Mouse (Mus musculus) MEL-GATA-1-ER (cell line): ENCODE results near the gene Kcnk2.

ENCODE experiments used
- DNase-seq: peaks from one replicate; pipeline ENCODE4 v3.0.0-alpha.2; 2012; ENCODE audit warnings: low read depth; ENCODE audit errors: extremely low read depth

The Kcnk2 gene

DNA sequence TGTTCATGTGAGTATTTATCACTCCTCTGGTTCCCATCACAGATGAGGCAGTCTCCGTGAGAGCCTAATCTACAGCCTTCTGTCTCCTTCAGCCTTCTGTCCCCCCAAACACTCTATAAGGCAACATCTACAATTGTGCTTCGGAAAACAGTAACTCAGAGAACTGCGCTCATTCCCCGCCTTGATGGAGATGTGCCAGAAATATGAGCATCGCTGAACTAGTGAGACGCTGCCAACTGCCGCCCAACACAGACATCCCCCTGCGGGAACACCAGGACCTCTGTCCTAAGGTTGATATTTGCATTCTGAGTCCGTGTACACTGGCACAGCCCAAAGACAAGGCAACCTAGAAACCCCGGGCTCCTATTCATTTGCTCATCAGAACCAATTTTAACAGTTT, 183.0 kb downstream of the Kcnk2 start:
- no peak for DNase-seq

DNA sequence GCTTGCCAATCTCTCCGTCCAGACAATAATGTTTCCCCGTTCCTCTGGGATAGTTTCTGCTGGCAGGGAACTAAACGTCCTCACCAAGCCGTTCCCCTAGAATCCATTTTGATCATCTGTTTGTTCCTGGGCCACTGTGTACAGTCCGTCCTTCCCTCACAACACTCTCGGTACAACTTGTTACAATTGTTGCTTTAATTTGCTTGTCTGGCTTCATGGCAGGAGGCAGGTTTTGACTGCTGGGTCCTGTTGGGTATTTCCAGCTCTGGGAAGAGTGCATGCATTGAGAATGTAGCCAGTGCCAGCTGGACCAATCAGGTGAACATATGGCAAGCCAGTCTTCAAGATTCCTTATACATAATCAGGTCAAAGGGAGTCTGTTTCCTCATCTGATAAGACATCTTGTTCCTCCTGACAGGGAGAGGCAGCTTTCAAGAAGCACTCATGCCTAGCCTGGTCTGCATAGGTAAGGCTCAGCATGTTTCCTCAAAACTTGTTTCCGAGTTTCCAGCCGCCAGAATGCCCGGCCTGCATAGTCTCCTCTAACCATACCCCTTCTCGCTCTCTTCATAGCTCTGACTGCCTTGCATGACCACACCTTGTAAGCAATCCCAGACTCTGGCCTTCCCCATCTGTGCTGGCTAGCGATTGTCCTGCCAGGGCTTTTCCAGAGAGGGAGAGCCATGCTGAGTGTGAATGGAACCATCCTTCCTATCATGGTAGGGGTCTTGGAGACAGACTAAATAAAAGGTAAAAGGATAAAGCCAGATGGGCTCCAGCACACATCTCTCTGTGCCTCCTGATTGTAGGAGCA, 184.1 kb downstream of the Kcnk2 start:
- no peak for DNase-seq

DNA sequence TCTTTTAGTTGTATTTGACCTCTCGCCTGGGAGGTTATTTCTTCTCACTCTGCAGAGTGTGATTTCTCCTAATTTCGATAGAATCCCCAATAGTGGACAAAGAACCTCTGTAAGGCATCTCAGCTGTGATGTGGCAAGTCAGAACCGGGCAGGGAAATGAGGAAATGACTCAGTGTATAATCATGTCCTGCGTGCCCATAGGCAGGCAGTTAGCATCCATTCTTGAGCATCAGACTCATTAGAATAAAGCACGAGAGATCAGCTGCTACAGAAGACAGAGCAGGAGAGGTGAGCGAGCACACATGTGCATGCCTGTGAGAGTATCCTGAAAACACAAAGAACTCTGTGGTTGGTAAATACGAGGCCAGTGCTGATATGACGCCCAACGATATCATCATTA, 186.9 kb downstream of the Kcnk2 start:
- DNase-seq = no peak

DNA sequence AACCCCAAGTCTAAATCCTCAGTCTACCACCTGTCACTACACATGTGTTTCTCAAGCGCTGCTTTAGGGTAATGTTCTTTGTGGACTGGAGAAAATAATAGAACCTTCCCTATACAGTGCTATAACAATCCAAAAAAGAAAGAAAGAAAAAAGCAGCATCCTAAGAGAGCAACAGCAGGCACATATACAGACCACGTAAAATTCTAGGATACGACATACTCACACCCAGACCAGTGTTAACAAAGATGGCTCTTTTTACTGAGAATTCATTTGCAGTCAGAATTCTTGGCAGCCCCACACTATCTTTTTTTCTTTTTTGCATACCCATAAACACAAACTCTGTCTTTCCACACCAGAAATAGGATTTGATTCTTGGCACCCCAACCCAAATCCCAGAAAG, 187.6 kb downstream of the Kcnk2 start:
- no peak for DNase-seq

DNA sequence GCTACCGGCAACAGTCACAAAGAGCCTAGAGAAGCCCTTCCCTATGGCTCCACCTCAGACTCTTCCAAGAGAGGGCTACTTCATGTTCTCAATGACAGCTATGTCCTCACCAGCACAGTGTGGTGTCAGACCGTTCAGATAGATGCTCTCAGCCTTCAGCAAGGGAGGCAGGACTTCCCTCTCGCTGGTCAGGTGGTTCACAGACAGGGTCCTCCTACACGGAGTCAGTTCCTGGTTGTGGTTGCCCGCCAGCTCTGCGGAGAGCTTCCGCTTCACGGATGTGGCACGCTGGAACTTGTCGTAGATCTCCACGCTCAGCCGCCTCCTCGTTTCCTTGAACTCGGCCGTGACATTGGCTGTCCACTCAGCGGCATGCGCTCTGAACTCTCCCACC, 192.4 kb downstream of the Kcnk2 start:
- no peak for DNase-seq

DNA sequence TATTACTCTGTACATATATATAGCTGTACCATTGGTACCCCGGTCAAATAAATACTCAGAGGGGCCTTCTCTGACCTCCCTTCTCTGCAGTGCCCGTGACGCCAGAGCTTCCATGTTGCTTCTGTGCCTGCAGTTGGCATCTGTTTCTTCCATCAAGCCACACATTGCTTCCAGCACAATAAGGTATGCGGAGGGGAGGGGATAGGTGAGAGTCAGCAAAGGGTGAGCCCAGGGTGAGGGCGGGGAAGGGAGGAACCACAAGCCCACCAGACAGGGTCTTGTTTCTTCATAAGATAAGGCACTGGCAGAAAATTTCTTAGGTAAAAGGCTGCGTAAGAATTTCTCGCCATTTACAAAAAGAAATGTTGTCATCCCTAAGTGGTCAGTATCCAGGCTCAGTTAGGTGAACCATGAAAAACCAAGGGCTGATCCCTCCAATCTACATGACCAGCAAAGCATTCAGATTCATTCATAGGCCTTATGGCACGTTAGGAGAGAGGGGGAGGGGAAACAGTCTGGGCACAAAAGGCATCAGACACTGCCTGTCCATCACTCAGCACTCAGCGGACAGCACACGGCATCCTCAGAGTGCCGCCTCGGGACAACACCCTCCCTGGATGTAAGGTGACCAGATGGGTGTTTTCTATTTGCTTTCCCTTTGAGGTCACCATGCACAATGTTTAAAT, 192.9 kb downstream of the Kcnk2 start:
- DNase-seq = no peak

DNA sequence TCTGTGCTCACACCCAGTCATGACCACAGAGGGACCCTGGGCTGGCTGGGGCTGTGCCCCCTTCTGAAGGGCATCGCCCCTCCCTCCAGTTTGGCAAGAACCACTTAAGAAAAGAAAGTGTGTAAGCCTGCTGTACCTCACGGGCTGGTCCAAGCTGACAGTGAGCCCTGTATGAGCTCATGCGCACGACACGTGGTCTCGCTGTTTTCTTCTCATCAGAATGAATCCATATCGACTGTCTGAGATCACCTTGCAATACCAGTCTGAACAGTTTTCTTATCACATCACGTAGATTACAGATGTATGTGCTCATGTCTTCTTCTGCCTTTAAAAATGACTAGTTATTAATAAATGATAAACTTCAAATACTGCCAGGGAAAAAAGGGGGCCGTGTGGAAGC, 193.5 kb downstream of the Kcnk2 start:
- DNase-seq = no peak

DNA sequence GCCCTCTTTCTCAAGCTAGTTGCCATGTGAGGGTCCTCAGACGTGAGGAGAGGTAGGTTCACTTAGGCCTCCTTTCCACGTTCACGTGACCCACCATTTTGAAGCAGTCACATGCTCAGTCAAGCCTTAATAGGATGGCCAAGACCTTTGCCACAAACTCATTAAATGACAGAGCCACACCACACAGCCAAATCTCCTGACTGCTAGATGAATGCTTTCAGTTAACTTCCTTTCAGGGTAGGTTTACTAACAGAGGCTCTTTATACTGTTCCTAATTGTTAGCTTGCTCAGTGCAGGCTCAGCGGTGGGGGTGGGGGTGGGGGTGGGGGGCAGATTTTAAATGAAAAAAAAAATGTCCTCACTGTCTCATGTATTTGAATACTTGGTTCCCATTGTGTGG, 206.3 kb downstream of the Kcnk2 start:
- DNase-seq = no peak

DNA sequence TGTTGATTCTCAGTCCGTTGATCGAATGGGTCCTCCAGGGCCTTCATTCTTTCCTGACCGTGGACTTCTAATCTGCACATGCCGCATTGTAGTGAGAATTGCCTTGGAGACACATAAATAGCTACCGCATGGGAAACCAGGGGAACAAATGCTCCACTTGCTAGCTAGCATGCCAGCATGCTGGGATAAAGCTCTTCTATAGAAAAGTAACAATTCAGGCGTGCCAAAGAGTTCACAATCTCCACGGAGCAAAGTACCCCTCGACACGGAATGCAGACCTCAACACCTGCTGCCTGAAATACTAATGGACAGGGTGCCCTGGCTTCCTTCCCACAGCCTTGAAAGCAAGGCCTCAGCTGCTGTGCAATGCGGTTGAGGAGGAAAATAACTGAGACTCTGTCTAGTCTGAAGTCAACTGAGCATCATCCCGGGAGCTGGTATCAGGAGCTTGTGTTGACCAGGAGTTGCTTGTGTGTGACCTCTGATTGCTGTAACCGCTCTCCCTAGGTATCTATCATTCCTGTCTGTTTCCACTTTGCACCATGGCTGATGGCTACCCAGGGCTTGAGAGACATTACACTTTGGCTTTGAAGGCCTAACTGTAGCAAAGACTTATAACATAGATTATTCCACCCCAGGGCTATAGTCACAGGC, 214.2 kb downstream of the Kcnk2 start:
- no peak for DNase-seq

DNA sequence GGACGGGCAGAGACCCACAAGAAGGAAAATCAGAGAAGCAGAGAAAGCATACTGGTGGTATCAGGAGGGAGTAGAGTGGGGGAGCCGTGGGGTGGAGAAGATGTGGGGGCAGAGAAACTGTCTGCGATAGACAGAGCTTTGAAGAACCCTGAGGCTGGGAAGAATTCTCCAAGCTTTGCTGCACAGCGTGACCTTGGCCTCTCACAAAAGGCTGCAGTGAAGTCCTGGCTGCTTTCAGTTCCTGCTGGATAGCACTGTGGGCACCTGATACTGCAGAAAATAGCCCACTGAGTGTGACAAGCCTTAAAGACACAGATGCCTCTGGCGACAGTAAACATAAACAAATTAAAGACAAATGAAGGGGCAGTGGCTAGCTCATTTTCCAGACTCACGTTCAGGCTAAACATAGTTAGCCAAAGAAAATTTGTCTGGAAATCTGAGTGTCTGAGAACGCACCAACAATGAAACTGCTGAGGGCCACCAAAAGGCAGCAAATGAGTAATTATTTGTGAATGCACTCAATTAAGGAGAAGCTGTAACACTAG, 216.8 kb downstream of the Kcnk2 start:
- no peak for DNase-seq

DNA sequence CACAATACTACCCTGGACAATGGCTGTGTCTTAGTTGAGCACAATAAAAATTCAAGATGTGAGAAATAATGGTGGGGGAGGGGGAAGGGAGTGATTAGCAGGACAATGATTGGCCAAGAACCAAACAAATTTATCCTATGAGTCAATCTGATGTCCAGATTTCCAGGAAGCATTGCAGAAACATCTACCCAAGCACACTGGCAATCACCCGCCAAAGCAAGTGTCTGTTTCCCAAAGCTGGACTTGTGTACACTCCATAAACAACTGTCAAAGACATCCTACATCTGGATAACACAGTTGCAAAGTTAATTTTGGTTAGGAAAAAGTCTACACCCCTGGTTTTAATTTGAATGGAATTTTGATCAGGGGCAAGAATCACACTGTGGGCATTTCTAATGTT, 224.3 kb downstream of the Kcnk2 start:
- no peak for DNase-seq

DNA sequence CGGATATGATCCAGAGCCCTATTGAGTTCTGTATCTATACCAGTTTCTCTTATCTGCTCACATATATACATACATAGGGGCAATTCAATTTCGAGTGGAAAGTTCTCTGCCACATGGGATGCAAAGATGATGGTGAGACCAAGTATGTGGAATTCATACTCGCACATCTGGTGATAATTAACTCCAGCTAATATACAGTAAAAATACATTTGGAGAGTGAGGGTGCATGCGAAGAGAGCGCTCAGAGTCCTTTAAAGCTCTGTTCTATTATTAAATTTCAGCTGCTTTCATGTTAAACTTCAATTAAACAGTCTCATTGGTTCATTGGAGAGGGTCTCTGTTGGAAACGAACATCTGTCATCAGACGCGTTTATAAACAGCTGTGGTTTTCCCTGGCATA, 228.6 kb downstream of the Kcnk2 start:
- DNase-seq = no peak

DNA sequence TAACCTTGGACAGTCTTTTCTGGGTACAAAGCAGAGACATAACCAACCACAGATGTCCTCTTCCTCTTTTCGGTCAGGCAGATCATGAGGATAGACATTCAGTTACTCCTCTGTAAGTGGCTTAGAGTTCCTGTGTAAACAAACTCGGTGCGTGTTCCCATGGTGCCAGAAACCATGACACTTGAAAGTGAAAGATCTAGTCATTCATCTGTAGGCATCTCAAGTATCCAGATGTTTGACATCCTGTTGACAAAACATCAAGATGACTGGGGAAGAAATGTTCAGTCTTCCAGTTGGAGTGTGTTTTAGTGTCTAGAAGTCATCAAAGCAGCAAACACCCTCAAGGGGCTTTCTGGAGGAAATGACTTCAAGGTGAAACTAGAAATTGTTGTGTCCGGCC, 230.9 kb downstream of the Kcnk2 start:
- no peak for DNase-seq

DNA sequence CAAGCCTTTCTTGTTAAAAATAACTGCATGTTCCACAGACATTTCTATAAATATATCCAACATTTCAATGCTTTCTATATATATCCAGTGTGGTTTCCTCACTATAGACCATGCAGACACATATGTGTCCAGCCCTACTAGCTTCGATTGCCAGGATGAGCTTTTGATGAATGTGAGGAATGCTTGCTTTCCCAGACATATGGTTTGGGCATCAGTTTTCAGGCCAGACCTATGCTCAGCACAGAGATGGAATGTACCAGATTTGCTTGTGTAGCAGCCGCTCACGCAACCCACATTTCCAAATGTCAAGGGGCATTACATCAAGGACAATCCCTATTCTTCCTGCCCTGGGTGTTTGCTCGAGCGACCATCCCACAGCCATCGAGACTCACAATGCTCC, 236.3 kb downstream of the Kcnk2 start:
- DNase-seq = no peak

DNA sequence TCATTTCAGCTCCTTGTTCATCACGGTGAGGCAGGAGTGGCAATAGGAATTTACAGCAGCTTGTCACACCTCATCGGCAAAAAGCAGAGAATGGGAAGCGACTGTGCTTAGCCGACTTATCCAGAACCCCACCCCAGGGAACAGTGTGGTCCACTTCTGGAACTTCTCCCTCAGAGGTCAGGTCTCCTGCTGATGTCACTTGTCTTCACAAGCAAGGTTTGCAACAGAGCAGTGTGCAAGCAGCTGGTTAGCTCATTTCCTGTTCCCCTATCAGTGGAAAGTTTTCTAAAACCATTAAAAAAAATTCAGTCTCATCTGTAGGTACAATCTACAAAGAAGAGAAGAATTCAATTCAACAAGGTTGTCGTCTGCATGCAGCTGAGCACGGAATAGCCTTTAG, 236.9 kb downstream of the Kcnk2 start:
- no peak for DNase-seq

DNA sequence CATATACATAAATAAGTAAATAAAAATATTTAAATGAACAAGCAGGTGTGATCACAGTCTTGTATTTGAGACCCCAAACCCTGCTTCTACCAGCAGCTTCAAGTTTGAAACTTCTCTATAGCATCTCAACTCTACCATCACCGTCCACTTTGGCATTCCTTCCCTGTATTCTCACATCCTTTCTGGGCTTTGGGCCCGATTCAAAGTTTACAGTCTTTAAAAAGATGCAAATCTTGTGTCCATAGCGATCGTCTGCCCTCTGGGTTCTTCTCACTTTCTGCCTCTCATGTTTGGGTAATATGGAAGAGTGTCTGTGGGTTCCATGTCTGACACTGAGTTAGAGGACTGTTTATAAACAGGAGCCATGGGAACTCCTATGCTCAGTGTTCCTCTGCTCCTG, 237.4 kb downstream of the Kcnk2 start:
- no peak for DNase-seq

DNA sequence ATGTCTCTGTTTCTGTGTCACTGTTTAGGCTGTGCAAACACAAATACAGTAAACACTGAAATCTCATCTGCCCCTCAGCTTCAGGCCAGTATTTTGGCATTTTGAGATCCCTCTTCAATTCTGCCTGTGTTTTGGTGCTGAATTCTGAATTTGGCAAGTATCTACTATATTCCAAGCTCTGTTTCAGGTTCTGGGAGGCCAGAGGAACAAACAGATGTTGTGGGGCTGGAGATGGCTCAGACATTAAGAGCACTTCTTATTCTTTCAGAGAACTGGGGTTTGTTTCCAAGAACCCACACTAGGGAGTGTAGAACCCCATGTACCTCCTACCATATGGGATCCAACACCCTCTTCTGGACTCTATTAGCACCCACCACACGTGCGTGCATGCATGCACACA, 237.8 kb downstream of the Kcnk2 start:
- no peak for DNase-seq
